Mouse (Mus musculus): ENCODE data around the gene Aff1. TPM values are rescaled to one million over a fixed set of nuclear protein-coding genes. Genes with fewer than 3 reads are reported as not detected.

The Aff1 gene
- polyA plus RNA-seq, 1 experiment from 2014 or later, result 8.0 TPM

DNA sequence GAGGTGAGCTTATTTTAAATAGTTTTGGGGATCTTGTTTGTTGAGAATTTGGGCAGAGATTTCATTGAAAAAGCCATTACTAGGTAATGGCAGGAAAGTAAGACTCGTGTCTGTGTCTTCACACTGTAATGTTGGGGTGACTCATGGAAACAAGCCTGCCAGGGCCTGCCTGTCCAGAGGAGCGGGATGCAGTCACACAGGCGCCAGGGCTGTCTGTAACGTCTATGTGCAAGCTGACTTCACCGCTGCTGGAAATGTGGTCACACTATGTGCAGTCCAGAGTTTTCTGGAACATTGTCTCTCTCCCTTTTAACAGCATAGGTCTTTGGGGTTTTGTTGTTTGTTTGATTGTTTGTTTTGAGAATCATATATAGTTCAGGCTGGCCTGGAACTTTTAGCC, 130.8 kb downstream of the Aff1 start:
- Histone ChIP-seq H3K27me3 (no peaks in the 10 kb centered on the region), H3K27ac (no peak overlapping the region), H3K4me2 (no peak overlapping the region), H3K9me3 (replicated peaks) (no peaks in the 10 kb centered on the region), H3K36me3 (peaks cover 94% of the 10 kb centered on the region), H3K4me3 (replicated peaks) (no peak overlapping the region), H3K9ac (no peak overlapping the region), H3K4me1 (replicated peaks) (peaks cover 21% of the 10 kb centered on the region)
- WGBS (ENCODE audit: insufficient replicate concordance), result 92% methylated on average over 5 of the region's 5 CpGs
- DNase-seq, result no peak
- no peak for ATAC-seq (ENCODE audit: low read depth)

DNA sequence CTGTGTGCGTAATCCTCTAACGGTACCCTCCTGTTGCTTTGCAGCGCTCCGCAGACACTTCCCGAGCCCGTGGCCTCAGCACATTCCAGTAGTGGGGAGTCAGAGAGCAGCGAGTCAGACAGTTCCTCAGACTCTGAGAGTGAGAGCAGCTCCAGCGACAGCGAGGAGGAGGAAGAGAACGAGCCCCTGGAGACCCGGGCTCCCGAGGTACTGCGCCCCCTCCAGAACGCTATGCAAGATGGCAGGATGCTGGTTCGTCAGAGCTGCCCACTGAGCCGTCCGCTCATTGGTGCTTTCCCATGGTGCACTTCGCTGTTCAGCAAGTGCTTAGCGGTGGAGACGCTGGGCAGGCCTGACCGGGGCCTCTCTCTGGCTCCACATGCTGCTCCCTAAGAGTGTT, 136.1 kb downstream of the Aff1 start:
- H3K9ac ChIP-seq, result no peak overlapping the region
- no peak for DNase-seq
- no peak overlapping the region for H3K27ac ChIP-seq
- 95% methylated on average over 21 of the region's 21 CpGs for whole genome bisulfite sequencing (ENCODE audit: insufficient replicate concordance)
- H3K27me3 ChIP-seq, result no peaks in the 10 kb centered on the region
- H3K4me3 ChIP-seq (replicated peaks), result no peak overlapping the region
- no peak overlapping the region for H3K4me2 ChIP-seq
- ATAC-seq (ENCODE audit: low read depth), result no peak
- H3K4me1 ChIP-seq (replicated peaks), result no peaks in the 10 kb centered on the region
- H3K36me3 ChIP-seq, result peaks cover 92% of the 10 kb centered on the region
- no peaks in the 10 kb centered on the region for H3K9me3 ChIP-seq (replicated peaks)

DNA sequence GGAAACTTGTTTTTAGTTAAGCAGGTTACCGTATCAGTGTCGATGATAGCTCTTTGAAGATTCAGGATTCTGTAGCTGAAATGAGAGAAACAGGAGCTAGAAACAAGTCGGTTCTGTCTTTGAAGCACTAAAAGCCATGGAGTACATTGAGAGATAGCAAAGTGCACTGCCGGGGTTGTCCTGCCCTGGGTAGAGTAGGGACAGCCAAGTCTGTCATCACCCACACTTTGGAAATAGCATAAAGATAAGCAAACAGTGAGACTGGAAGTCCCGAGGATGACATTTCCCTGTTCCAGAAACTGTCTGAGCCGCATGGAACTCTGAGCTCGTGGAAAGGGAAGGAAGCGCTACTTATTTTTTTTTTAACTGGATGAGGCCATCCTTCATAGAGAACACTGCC, 136.6 kb downstream of the Aff1 start:
- Histone ChIP-seq H3K4me3 (replicated peaks) (no peak overlapping the region), H3K27me3 (no peaks in the 10 kb centered on the region), H3K9ac (no peak overlapping the region), H3K4me1 (replicated peaks) (no peaks in the 10 kb centered on the region), H3K4me2 (no peak overlapping the region), H3K27ac (no peak overlapping the region), H3K9me3 (replicated peaks) (no peaks in the 10 kb centered on the region), H3K36me3 (peaks cover 92% of the 10 kb centered on the region)
- 85% methylated on average over 8 of the region's 8 CpGs for WGBS (ENCODE audit: insufficient replicate concordance)
- ATAC-seq (ENCODE audit: low read depth), result no peak
- no peak for DNase-seq

- Histone ChIP-seq H3K4me2 (no peak overlapping the region), H3K27ac (no peak overlapping the region), H3K9ac (no peak overlapping the region), H3K4me3 (replicated peaks) (no peak overlapping the region), H3K9me3 (replicated peaks) (no peaks in the 10 kb centered on the region), H3K27me3 (no peaks in the 10 kb centered on the region), H3K4me1 (replicated peaks) (no peaks in the 10 kb centered on the region), H3K36me3 (peaks cover 92% of the 10 kb centered on the region)
- DNase-seq (no peak), ATAC-seq (ENCODE audit: low read depth) (no peak)
- 93% methylated on average over 12 of the region's 12 CpGs for WGBS (ENCODE audit: insufficient replicate concordance)
These were observed 137.0 kb downstream of the Aff1 start for GRCm38 (mm10) chr5:103829158-103829557.

DNA sequence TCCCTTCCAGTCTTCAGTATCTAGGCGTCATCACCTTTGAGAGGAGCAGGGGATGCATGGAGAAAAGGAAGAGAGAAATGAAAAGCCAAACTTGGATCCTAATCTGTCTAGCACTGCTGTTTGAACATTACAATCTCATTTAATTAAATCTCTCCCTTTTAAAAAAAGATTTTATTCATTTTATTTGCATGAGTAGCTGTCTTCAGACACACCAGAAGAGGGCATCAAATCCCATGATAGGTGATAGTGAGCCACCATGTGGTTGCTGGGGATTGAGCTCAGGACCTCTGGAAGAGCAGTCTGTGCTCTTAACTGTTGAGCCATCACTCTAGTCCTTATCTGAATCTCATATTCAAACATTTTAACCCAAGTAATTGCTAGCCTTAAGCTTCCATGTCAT, 138.7 kb downstream of the Aff1 start:
- Histone ChIP-seq H3K27ac (no peak overlapping the region), H3K27me3 (no peaks in the 10 kb centered on the region), H3K36me3 (peaks cover 94% of the 10 kb centered on the region), H3K4me2 (no peak overlapping the region), H3K4me1 (replicated peaks) (no peaks in the 10 kb centered on the region), H3K9ac (no peak overlapping the region), H3K4me3 (replicated peaks) (no peak overlapping the region), H3K9me3 (replicated peaks) (no peaks in the 10 kb centered on the region)
- ATAC-seq (ENCODE audit: low read depth) (no peak), DNase-seq (no peak)
- WGBS (ENCODE audit: insufficient replicate concordance), result 91% methylated on average over 1 of the region's 1 CpGs

DNA sequence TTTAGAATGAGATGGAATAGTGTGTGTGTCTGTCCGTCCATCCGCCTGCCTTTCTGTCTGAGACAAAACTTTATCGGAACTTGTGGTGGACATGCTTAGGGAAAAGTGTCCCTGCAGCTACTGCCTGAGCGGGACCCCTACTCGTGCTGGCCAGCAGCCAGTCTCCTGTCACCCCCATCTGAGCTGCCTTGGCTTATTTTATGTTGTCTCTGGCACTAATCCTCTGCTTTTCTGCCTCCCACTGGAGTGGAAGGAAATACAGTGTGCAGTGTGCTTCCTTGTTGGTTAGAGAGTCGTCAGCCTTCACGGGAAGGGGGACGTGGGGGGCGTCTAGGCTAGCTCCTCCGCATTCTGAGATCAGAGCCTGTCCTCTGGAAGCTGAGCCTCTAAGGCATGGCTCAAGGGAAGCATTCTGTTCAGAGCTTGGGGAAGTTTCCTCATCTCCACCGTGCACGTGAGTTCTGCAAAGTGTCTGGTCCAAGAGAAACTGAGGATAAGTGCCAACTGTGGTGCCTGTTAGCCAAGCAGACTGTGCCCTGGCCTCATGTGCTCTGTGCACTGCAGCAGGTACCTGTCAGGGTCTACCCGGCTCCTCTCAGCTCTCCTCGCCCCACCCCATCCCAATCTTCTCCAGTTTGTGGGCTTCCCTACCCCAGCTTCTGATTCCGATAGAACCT, 143.4 kb downstream of the Aff1 start:
- Histone ChIP-seq H3K4me3 (replicated peaks) (no peak overlapping the region), H3K9me3 (replicated peaks) (no peaks in the 10 kb centered on the region), H3K9ac (no peak overlapping the region), H3K27me3 (no peaks in the 10 kb centered on the region), H3K36me3 (peaks cover 94% of the 10 kb centered on the region), H3K4me2 (no peak overlapping the region), H3K4me1 (replicated peaks) (peaks cover 14% of the 10 kb centered on the region), H3K27ac (no peak overlapping the region)
- 78% methylated on average over 15 of the region's 15 CpGs for WGBS (ENCODE audit: insufficient replicate concordance)
- DNase-seq (no peak), ATAC-seq (ENCODE audit: low read depth) (0 out of 2 replicates have a peak, but pooled peaks have one; percentile 16)

- H3K4me2 ChIP-seq, result no peak overlapping the region
- H3K36me3 ChIP-seq, result peaks cover 94% of the 10 kb centered on the region
- no peaks in the 10 kb centered on the region for H3K9me3 ChIP-seq (replicated peaks)
- no peaks in the 10 kb centered on the region for H3K27me3 ChIP-seq
- H3K9ac ChIP-seq, result no peak overlapping the region
- DNase-seq (no peak), ATAC-seq (ENCODE audit: low read depth) (no peak)
- no peak overlapping the region for H3K27ac ChIP-seq
- 77% methylated on average over 10 of the region's 11 CpGs for WGBS (ENCODE audit: insufficient replicate concordance)
- peaks cover 14% of the 10 kb centered on the region for H3K4me1 ChIP-seq (replicated peaks)
- H3K4me3 ChIP-seq (replicated peaks), result no peak overlapping the region
These were observed 144.1 kb downstream of the Aff1 start for GRCm38 (mm10) chr5:103836148-103836784.

DNA sequence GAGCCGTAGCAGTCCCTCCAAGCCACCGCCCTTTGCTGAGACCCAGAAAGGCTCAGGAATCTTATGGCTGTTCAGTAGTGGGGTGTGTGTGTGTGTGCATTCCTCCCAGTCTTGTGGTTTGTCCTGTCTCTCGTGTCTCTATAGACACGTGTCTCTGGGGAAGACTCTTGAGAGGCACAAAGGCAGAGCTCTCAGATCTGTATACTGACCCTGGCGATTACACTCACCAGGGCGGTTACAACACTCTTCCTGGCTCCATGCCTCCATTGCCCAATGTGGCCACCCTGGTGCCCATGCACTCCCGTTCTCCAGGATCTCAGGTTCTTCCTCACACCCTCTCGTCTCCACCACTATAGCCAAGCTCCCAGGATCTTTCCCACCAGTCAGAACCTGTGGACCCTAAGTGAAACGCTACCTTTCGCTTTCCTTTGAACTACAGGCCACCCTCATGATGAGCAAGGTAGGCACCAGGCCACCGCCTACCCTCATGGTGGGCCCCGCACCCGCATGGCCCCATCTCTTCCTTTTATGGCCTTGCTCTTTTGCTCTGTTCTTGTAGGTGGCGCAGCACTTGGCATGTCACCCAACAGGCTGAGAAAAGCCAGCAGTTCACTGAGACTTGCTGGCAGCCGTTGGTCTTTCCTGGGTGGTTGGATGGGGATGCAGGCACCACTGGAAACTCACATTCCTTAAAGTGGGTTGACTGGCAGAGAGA, 146.5 kb downstream of the Aff1 start:
- DNase-seq (no peak), ATAC-seq (ENCODE audit: low read depth) (no peak; the same call in 1 of the 2 replicates)
- H3K36me3 ChIP-seq, result peaks cover 98% of the 10 kb centered on the region
- H3K4me3 ChIP-seq (replicated peaks), result no peak overlapping the region
- no peaks in the 10 kb centered on the region for H3K27me3 ChIP-seq
- 90% methylated on average over 15 of the region's 15 CpGs for WGBS (ENCODE audit: insufficient replicate concordance)
- H3K9me3 ChIP-seq (replicated peaks), result no peaks in the 10 kb centered on the region
- no peak overlapping the region for H3K9ac ChIP-seq
- H3K27ac ChIP-seq, result no peak overlapping the region
- H3K4me1 ChIP-seq (replicated peaks), result peaks cover 14% of the 10 kb centered on the region
- H3K4me2 ChIP-seq, result no peak overlapping the region

- Histone ChIP-seq H3K9me3 (replicated peaks) (no peaks in the 10 kb centered on the region), H3K4me1 (replicated peaks) (peaks cover 14% of the 10 kb centered on the region), H3K4me3 (replicated peaks) (no peak overlapping the region), H3K27me3 (no peaks in the 10 kb centered on the region), H3K9ac (no peak overlapping the region), H3K36me3 (peaks cover 98% of the 10 kb centered on the region), H3K27ac (no peak overlapping the region), H3K4me2 (no peak overlapping the region)
- 91% methylated on average over 3 of the region's 3 CpGs for WGBS (ENCODE audit: insufficient replicate concordance)
- DNase-seq, result no peak
- ATAC-seq (ENCODE audit: low read depth), result no peak
These were observed 147.1 kb downstream of the Aff1 start for GRCm38 (mm10) chr5:103839265-103839626.

DNA sequence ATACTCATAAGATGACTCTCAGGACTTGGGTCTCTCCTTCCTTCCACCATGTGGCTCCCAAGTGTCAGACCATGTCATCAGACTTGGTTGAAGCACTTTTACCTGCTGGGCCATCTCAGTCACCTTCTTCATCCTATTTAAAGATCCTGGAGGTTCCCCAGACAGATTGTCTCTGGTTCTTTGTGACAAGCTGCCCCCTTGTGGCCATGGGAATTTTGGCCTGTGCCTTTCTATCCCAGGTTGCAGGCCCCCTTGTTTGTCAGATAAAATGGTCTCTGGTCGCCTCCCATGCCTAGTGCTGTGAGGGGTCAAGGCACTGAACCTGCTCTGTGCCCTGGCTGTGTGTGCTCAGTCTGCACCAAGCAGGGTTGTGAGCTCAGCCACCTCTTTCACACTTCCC, 151.8 kb downstream of the Aff1 start:
- WGBS (ENCODE audit: insufficient replicate concordance), result 38% methylated on average over 1 of the region's 1 CpGs
- no peak for ATAC-seq (ENCODE audit: low read depth)

DNA sequence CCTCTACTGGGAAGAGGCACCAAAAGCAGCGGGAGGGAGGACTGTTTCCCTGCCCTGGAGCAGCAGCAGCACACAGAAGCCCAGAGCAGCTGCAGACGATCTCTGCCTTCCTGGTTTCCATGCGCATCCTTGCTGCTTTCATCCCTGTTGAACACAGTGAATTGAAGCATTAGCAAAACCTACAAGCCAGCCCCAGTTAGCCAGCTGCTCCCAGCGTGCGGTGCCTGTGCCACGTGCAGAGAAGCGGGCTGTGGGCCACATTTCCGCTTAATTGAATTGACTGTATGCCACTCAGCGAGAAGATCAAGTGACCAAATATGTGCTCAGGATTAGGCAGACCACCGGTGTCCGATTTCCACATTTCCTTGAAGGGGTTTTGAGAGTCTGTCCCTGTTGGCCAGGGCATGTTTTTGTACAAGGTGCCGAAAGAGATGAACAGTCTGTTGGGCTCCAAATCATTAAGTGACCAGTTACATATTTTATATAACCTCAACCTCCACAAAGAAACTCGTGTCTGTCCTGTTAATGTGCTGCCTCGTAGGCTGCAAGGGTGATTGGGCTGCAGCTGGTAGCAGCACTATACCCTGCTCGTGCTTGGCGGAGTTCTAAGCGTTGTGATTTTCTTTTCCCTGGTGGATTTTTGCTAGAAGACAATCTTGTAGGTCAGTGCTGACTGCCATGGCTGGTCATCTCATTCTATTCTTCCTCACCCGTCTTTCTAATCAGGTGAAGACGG, 153.4 kb downstream of the Aff1 start:
- Histone ChIP-seq H3K4me3 (replicated peaks) (no peak overlapping the region), H3K4me2 (no peak overlapping the region), H3K36me3 (peaks cover 100% of the 10 kb centered on the region), H3K9me3 (replicated peaks) (no peaks in the 10 kb centered on the region), H3K9ac (no peak overlapping the region), H3K4me1 (replicated peaks) (no peaks in the 10 kb centered on the region), H3K27ac (no peak overlapping the region), H3K27me3 (no peaks in the 10 kb centered on the region)
- DNase-seq (no peak), ATAC-seq (ENCODE audit: low read depth) (no peak)
- 89% methylated on average over 19 of the region's 19 CpGs for WGBS (ENCODE audit: insufficient replicate concordance)

More for the DNA sequence above, 151.8 kb downstream of the Aff1 start:
- Histone ChIP-seq H3K27me3 (no peaks in the 10 kb centered on the region), H3K9ac (no peak overlapping the region), H3K4me1 (replicated peaks) (peaks cover 11% of the 10 kb centered on the region), H3K9me3 (replicated peaks) (no peaks in the 10 kb centered on the region), H3K27ac (no peak overlapping the region), H3K4me3 (replicated peaks) (no peak overlapping the region), H3K4me2 (no peak overlapping the region), H3K36me3 (peaks cover 99% of the 10 kb centered on the region)
- DNase-seq, result peak; percentile 30
